Mouse (Mus musculus): ENCODE data around the gene Rpf2.
A peak's percentile ranks its signal among the peaks of the same experiment; 100 is the strongest.

Rpf2 gene

DNA sequence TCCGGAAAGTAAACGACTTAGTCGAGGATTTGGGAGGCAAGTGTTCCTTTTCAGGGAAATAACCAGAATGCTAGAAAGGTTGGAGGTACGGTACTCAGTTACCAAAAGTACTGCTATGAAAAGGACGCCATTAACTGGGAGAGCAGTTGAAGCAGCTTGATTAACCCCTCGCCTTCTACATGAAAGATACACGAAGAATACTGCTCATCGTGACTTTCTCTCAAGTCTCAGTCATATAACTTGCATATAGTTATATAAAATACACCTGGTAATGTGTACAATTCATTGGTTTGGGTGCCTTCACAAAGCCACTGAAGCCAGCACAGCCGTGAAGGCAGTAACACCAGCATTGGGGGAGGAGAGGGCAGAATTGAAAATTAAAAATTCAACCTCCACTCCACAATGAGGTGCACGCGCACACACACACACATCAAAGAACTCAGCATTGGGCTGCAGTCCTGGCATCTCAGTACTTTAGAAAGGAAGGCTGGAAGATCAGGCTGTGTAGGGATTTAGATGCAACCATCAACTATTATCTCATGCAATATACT is 405 bp upstream of the Rpf2 start:
- DNase-seq (ENCODE audit: low read depth), result no peak

DNA sequence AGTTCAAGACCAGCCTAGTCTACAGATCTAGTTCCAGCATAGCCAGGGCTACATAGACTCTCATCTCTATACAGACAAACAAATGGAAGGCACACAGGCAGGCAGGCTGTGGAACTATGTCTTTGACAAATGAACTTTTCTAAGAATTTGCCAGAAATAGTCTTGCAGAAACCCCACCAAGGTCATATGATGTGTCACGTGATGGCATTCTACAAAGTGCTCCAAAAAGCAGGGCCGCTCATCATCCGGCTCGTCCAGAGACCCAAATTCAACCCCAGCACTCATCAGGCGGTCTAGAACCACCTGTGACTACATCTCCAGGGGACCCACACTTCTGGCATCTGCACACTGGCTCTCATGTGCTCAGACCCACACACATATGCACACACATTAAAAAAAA is 9.0 kb downstream of the Rpf2 start:
- DNase-seq (ENCODE audit: low read depth), result no peak

DNA sequence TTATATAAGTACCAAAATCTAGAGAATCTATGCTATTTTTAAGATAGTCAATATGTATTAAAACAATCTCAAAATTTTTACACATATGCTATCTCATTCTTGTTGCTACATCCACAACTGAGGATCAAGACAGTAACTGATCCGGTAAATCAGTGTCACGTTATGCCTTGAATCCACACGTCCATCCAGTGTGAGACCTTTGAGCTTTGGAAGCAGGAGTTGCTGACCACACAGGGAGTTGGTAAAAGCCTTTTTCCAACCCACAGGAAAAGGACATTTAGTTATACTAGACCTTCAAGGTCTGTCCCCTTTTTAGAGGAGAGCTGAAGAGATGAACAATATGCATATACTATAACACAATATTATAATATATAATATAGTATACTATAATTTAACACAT is 13.6 kb downstream of the Rpf2 start:
- no peak for DNase-seq (ENCODE audit: low read depth)

DNA sequence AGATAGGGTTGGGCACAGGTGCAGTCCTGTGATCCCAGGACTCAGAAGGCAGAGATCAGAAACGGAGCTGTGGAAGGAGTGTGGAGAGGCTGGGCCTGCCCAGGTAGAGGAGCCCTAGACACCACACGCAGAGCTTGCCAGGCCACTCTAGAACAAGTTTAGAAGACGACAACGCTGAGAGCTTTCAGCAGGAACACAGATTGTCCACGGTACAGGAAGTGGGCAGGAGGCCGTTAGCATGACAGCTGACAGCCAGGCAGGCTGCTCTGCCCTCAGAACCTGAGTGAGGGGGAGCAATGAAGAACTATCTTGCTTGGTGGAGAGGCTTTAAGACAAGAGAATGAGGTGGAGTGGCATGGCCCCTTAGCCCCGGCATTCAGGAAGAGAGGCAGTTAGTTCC is 14.4 kb downstream of the Rpf2 start:
- DNase-seq (ENCODE audit: low read depth), result no peak

GRCm38 (mm10) chr10:40229725-40230124 is 17.1 kb downstream of the Rpf2 start:
- DNase-seq (ENCODE audit: low read depth), result no peak

GRCm38 (mm10) chr10:40227660-40228303 is 19.1 kb downstream of the Rpf2 start:
- DNase-seq (ENCODE audit: low read depth), result no peak

DNA sequence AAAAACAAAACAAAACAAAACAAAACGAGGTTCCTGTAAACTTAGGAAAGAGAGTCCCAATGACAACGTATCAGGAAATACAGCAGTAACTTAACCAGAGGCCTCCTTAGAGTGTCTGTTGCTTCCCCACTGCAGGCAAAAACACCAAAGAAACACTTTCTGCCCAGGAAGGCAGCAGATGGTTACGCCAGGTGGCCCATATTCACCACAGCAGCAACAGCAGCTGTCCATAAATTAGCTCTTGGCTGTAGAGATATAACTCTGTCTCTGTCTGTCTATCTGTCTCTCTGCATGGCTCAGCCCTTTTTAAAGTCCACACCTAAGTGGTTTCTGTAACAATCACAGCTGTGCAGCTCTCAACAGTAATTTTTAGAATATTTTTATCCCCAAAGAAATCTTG is 28.0 kb downstream of the Rpf2 start:
- no peak for DNase-seq (ENCODE audit: low read depth)

GRCm38 (mm10) chr10:40212443-40213169 is 34.2 kb downstream of the Rpf2 start:
- peak; percentile 93 for DNase-seq (ENCODE audit: low read depth)

- DNase-seq (ENCODE audit: low read depth), result no peak
Observed at GRCm38 (mm10) chr10:40195001-40195400, 51.8 kb downstream of the Rpf2 start.

DNA sequence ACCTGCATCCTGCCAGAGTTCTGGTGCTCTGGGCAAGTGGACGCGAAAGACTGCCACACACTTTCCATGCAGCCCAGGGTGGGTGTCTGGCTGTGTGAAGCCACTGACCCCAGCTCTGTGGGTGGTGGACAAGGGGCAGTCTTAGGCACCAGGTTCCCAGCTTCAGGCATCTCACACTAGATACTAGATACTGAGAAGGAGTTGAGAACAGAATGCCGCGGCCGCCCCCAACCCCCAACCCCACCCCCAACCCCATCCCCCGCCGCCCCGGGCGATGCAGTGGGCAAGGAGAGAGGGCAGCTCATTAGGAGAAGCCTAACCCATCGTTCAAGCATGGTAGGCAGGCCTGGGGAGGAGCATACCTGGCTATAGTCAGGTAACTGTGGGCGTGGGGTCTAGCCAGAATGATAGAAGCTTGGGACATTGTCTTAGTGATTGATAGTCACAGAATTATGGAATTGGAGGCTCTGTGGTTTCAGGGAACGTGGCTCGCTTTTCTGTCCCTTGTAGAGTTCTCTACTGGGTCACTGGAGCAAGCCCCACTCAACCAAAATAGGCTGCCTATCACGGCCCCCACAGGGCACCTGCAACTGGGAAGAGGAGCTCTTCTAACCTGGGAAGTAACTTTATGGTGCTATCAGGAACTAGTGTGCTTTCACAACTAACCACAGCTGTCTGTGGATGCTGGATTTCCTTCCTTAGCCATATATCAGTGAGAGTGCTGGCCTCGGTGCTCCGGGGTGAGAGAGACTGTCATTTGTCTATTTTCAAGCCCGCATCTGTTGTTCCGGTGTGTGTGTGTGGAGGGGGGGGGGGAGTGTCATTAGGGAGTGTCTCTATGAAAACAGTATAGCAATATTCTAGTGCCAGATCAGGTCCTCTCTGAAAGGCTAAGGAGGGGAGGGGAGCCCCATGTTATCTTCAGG is 54.6 kb downstream of the Rpf2 start:
- no peak for DNase-seq (ENCODE audit: low read depth)

DNA sequence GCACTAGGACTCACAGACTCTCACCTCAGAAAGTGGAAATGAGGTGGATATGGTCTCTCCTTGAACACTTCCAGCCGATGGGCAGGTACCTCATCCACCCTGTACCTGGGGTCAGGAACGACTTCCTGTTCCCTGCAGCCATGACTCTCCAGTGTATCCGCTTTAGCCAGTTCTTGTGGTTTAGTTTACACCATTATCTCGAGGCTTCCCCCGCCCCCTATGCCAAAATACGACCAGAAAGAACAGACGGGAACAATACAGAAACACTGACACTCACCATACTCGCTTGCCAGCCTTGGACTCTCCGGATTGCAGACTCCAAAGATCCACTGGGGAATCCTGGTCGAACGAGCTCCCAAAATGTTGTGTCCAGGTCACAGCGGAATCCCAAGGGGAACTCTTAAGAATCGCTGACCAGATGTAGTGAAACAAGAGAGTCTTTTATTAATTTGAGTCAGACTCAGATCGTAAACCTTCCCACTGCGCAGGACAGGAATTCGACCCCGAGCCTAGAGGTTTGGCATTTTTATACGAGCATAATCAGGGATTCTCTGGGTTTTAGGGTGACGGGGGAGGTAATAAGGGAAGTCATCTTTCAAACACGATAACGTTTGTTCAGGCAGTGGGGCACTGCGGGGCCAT is 55.4 kb downstream of the Rpf2 start:
- no peak for DNase-seq (ENCODE audit: low read depth)

GRCm38 (mm10) chr10:40190871-40191270 is 56.0 kb downstream of the Rpf2 start:
- no peak for DNase-seq (ENCODE audit: low read depth)

GRCm38 (mm10) chr10:40189689-40190088 is 57.1 kb downstream of the Rpf2 start:
- DNase-seq (ENCODE audit: low read depth), result no peak

DNA sequence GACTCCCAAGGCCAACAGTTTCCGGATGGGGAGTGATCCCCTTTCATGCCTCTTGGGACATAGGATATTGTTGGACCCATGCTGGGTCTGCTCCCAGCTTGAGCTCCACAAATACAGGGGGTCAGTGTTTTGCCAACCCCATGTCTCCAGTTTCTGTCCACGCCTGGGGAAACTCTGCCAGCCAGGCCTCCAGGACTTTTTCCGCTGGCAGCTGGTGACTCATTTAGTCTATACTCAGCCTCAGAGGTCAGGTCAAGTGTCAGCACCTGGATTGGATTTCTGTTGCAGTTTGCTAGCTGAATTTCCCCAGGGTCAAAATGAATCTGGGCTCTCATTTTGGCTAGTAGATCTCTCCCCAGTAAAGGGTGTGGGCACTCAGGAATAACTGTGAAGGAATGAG is 58.0 kb downstream of the Rpf2 start:
- no peak for DNase-seq (ENCODE audit: low read depth)

- no peak for DNase-seq (ENCODE audit: low read depth)
Observed at GRCm38 (mm10) chr10:40185956-40186355, 60.9 kb downstream of the Rpf2 start.

GRCm38 (mm10) chr10:40180011-40180410 is 66.8 kb downstream of the Rpf2 start:
- DNase-seq (ENCODE audit: low read depth), result no peak

DNA sequence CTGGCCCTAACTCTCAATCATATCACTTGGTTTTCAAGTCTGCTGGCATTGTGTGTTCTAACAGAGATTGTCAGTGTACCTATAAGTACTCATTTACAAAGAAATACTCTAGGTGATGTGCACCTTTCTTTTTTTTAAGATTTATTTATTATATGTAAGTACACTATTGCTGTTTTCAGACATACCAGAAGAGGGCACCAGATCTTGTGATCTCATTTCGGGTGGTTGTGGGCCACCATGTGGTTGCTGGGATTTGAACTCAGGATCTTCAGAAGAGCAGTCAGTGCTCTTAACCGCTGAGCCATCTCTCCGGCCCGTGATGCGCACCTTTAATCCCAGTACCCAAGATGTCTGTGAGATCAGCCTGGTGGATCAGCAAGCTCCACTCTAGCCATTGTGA is 67.7 kb downstream of the Rpf2 start:
- no peak for DNase-seq (ENCODE audit: low read depth)

GRCm38 (mm10) chr10:40177323-40177962 is 69.4 kb downstream of the Rpf2 start:
- no peak for DNase-seq (ENCODE audit: low read depth)

All from c-Kit-positive CD71-positive TER-119-negative erythroid progenitor cells, embryonic 14.5 days (primary cell).